Mouse (Mus musculus) embryonic fibroblast, embryonic 13.5 days (primary cell): Measurements from ENCODE around the gene Gm9821. TPM values are rescaled to one million over a fixed set of nuclear protein-coding genes. Genes with fewer than 3 reads are reported as not detected.

Source experiments
- H3K27ac ChIP-seq: 2 replicates; pipeline ENCODE4 v1.5.1; 2012; ENCODE audit warnings: low read length, control low read depth, inconsistent platforms; ENCODE audit not compliant: insufficient read depth
- H3K4me1 ChIP-seq: 2 replicates; pipeline ENCODE4 v1.6.1; 2011; ENCODE audit warnings: low read length; ENCODE audit not compliant: control insufficient read depth, insufficient read depth
- H3K4me3 ChIP-seq: 2 replicates; pipeline ENCODE4 v1.5.1; 2011; ENCODE audit warnings: mild to moderate bottlenecking, control low read depth, low read length; ENCODE audit not compliant: insufficient read depth
- CTCF ChIP-seq: IDR thresholded peaks from 2 replicates; pipeline ENCODE4 v1.5.1; 2011; ENCODE audit warnings: mild to moderate bottlenecking, control low read depth, low read length, moderate library complexity, borderline replicate concordance; ENCODE audit not compliant: insufficient read depth
- POLR2A ChIP-seq: IDR thresholded peaks from 2 replicates; pipeline ENCODE4 v1.6.1; 2011; ENCODE audit warnings: low read depth, mild to moderate bottlenecking, control low read depth, low read length, moderate library complexity
- polyA plus RNA-seq: library from polyadenylated mRNA; stranded (reverse); fragments of >200 nt; gene quantifications from 2 replicates; pipeline ENCODE4 v1.2.4, GENCODE M21; 2011; ENCODE audit warnings: low read depth; ENCODE audit not compliant: missing spikeins, insufficient read length

Gm9821 gene
- polyA plus RNA-seq, 1 experiment = not detected

- no peak for TF ChIP-seq CTCF
- no peak for TF ChIP-seq POLR2A
- Histone ChIP-seq H3K4me3 (no peak overlapping the region), H3K27ac (no peak overlapping the region), H3K4me1 (peaks cover 5% of the 10 kb centered on the region; the same call in 1 of the 2 replicates)
Measured at GRCm38 (mm10) chr2:91980830-91981229, 35.3 kb downstream of the Gm9821 start.

- Histone ChIP-seq H3K4me3 (no peak overlapping the region), H3K4me1 (peaks cover 5% of the 10 kb centered on the region; the same call in 1 of the 2 replicates), H3K27ac (no peak overlapping the region)
- TF ChIP-seq POLR2A (no peak), CTCF (no peak)
Measured at GRCm38 (mm10) chr2:91984439-91984838, 38.9 kb downstream of the Gm9821 start.

GRCm38 (mm10) chr2:91984906-91985525 lies 39.5 kb downstream of the Gm9821 start:
- no peak for TF ChIP-seq POLR2A
- Histone ChIP-seq H3K4me3 (no peak overlapping the region), H3K4me1 (peaks cover 5% of the 10 kb centered on the region; the same call in 1 of the 2 replicates), H3K27ac (no peak overlapping the region)

GRCm38 (mm10) chr2:91986071-91986470 lies 40.6 kb downstream of the Gm9821 start:
- Histone ChIP-seq H3K27ac (no peak overlapping the region), H3K4me1 (peaks cover 5% of the 10 kb centered on the region; the same call in 1 of the 2 replicates), H3K4me3 (no peak overlapping the region)
- TF ChIP-seq POLR2A (no peak), CTCF (no peak)

GRCm38 (mm10) chr2:91987542-91987941 lies 42.0 kb downstream of the Gm9821 start:
- peaks cover 5% of the 10 kb centered on the region; the same call in 1 of the 2 replicates for H3K4me1 ChIP-seq
- TF ChIP-seq CTCF (peak; percentile 54; the same call in 1 of the 2 replicates), POLR2A (no peak)
- H3K27ac ChIP-seq = no peak overlapping the region
- H3K4me3 ChIP-seq = no peak overlapping the region

- Histone ChIP-seq H3K4me3 (no peak overlapping the region), H3K27ac (no peak overlapping the region), H3K4me1 (0 out of 2 replicates have a peak, but pooled peaks cover 2% of the 10 kb centered on the region)
- no peak for TF ChIP-seq POLR2A
- TF ChIP-seq CTCF = no peak
Measured at GRCm38 (mm10) chr2:91989750-91990149, 44.2 kb downstream of the Gm9821 start.

GRCm38 (mm10) chr2:91993409-91993808 lies 47.9 kb downstream of the Gm9821 start:
- no peak overlapping the region for H3K4me3 ChIP-seq
- H3K4me1 ChIP-seq = no peaks in the 10 kb centered on the region
- TF ChIP-seq POLR2A (no peak), CTCF (no peak)
- H3K27ac ChIP-seq = no peak overlapping the region

- no peak for TF ChIP-seq CTCF
- TF ChIP-seq POLR2A = no peak
- H3K4me1 ChIP-seq = no peaks in the 10 kb centered on the region
- H3K4me3 ChIP-seq = no peak overlapping the region
- H3K27ac ChIP-seq = no peak overlapping the region
Measured at GRCm38 (mm10) chr2:91996006-91996405, 50.5 kb downstream of the Gm9821 start.

Other genes starting within 250 kb of the Gm9821 start
- 19.8 and 20.6 TPM in 2 replicates for gene Atg13, start 235.1 kb upstream of the Gm9821 start, polyA plus RNA-seq
- 6.0 and 8.3 TPM in 2 replicates for gene Harbi1, start 234.9 kb upstream of the Gm9821 start, polyA plus RNA-seq
- 23.8 and 26.2 TPM in 2 replicates for gene Ambra1, start 215.6 kb upstream of the Gm9821 start, polyA plus RNA-seq
- gene Chrm4, start 18.5 kb upstream of the Gm9821 start, polyA plus RNA-seq = not detected in 2 replicates
- 29.2 and 148 TPM in 2 replicates for gene Mdk, start 13.4 kb upstream of the Gm9821 start, polyA plus RNA-seq
- 29.3 and 40.4 TPM in 2 replicates for gene Dgkz, start 30.2 kb downstream of the Gm9821 start, polyA plus RNA-seq
- gene Creb3l1, start 78.8 kb downstream of the Gm9821 start, polyA plus RNA-seq = 101 and 119 TPM in 2 replicates
- gene Phf21a, start 147.4 kb downstream of the Gm9821 start, polyA plus RNA-seq = 76.2 and 89.7 TPM in 2 replicates